8 mouse cellular contexts compared by ENCODE assay signal in genomic region chr14:20737306-20737705, GRCm38 (mm10). TPM values are rescaled to one million over a fixed set of nuclear protein-coding genes. Genes with fewer than 3 reads are reported as not detected.
A peak's percentile ranks its signal among the peaks of the same experiment; 100 is the strongest.
DNase-seq lines count a peak whose midpoint lies in the region; ATAC-seq and TF ChIP-seq lines count a peak whose summit lies in the region.

No protein-coding gene starts in this region.

- TF ChIP-seq POLR2A in embryonic fibroblast, embryonic 13.5 days (IDR thresholded peaks at IDR 0.05; ENCODE audit: low read depth, low read length) = no peak

- H3K9me3 ChIP-seq in forebrain, embryonic 10.5 days = no peaks in the 10 kb centered on the region
- no peaks in the 10 kb centered on the region for H3K9me3 ChIP-seq in forebrain, embryonic 15.5 days
- no peaks in the 10 kb centered on the region for H3K9me3 ChIP-seq in intestine, embryonic 16.5 days (ENCODE audit: control insufficient read depth, low read length)

- DNase-seq in forebrain, embryonic 10.5 days (ENCODE audit: extremely low spot score, low spot score) = peak; percentile 35
- peak; percentile 53 for DNase-seq in 416B (ENCODE audit: low read depth)
- DNase-seq in adrenal gland, postnatal 36 days = peak; percentile 58 to 69
- peak; percentile 66 for DNase-seq in lung, postnatal 14 days
- peak; percentile 69 to 82 for DNase-seq in spleen, postnatal 4 days (ENCODE audit: low spot score in 2 of 2)

- no peaks in the 10 kb centered on the region for H3K27me3 ChIP-seq in forebrain, embryonic 10.5 days (ENCODE audit: poor library complexity, severe bottlenecking)
- H3K27me3 ChIP-seq in forebrain, embryonic 15.5 days = no peaks in the 10 kb centered on the region
- H3K27me3 ChIP-seq in intestine, embryonic 16.5 days (replicated peaks; ENCODE audit: control insufficient read depth, insufficient read depth, low read length) = no peaks in the 10 kb centered on the region

- peak; percentile 70; the same call in 1 of the 2 replicates for TF ChIP-seq CTCF in embryonic fibroblast, embryonic 13.5 days (IDR thresholded peaks at IDR 0.05; ENCODE audit: borderline replicate concordance, insufficient read depth, low read length)

- H3K36me3 ChIP-seq in forebrain, embryonic 10.5 days (replicated peaks) = peaks cover 76% of the 10 kb centered on the region
- H3K36me3 ChIP-seq in forebrain, embryonic 15.5 days = peaks cover 23% of the 10 kb centered on the region
- peaks cover 7% of the 10 kb centered on the region; the same call in 1 of the 2 replicates for H3K36me3 ChIP-seq in intestine, embryonic 16.5 days (ENCODE audit: control insufficient read depth, insufficient read depth, low read length)

- H3K4me2 ChIP-seq in forebrain, embryonic 15.5 days (replicated peaks) = no peak overlapping the region
- no peak overlapping the region for H3K4me2 ChIP-seq in intestine, embryonic 16.5 days (ENCODE audit: low read depth, low read length)

- 47% methylated on average over 14 of the region's 14 CpGs for WGBS in forebrain, embryonic 10.5 days
- 43% methylated on average over 14 of the region's 14 CpGs for WGBS in forebrain, embryonic 15.5 days
- WGBS in intestine, embryonic 16.5 days = 34% methylated on average over 14 of the region's 14 CpGs

- H3K4me1 ChIP-seq in forebrain, embryonic 10.5 days = peaks cover 39% of the 10 kb centered on the region
- peaks cover 15% of the 10 kb centered on the region for H3K4me1 ChIP-seq in forebrain, embryonic 15.5 days
- peaks cover 4% of the 10 kb centered on the region; the same call in 1 of the 2 replicates for H3K4me1 ChIP-seq in embryonic fibroblast, embryonic 13.5 days (ENCODE audit: control insufficient read depth, insufficient read depth, low read length)
- H3K4me1 ChIP-seq in intestine, embryonic 16.5 days (ENCODE audit: control insufficient read depth, insufficient read depth, low read length) = peaks cover 25% of the 10 kb centered on the region

- H3K9ac ChIP-seq in forebrain, embryonic 15.5 days (replicated peaks) = no peak overlapping the region
- H3K9ac ChIP-seq in intestine, embryonic 16.5 days (ENCODE audit: low read depth, low read length) = 0 out of 2 replicates have a peak overlapping the region, but pooled peaks have one; percentile 11

- no peak for ATAC-seq in forebrain, embryonic 15.5 days (replicated peaks)
- peak; percentile 9; the same call in 1 of the 2 replicates for ATAC-seq in intestine, embryonic 16.5 days

- no peak overlapping the region for H3K27ac ChIP-seq in forebrain, embryonic 10.5 days
- no peak overlapping the region for H3K27ac ChIP-seq in forebrain, embryonic 15.5 days (replicated peaks)
- no peak overlapping the region for H3K27ac ChIP-seq in embryonic fibroblast, embryonic 13.5 days (ENCODE audit: insufficient read depth, low read length)
- H3K27ac ChIP-seq in intestine, embryonic 16.5 days (ENCODE audit: low read length) = no peak overlapping the region

- no peak overlapping the region for H3K4me3 ChIP-seq in forebrain, embryonic 10.5 days
- H3K4me3 ChIP-seq in forebrain, embryonic 15.5 days = no peak overlapping the region
- no peak overlapping the region for H3K4me3 ChIP-seq in embryonic fibroblast, embryonic 13.5 days (ENCODE audit: insufficient read depth, low read length)
- no peak overlapping the region for H3K4me3 ChIP-seq in intestine, embryonic 16.5 days (ENCODE audit: low read length)

RNA-seq across cellular contexts. Expression of gene Ndst2, which starts 2.9 kb away (rescaled TPM):
- 23.5 and 24.3 TPM in 2 replicates for polyA plus RNA-seq in forebrain, embryonic 10.5 days (2016; fragmentation: Nextera tagmentation; extraction: Ambion mirVana)
- polyA plus RNA-seq in forebrain, embryonic 15.5 days (2015; fragmentation: Nextera tagmentation; extraction: Ambion mirVana) = 15.7 and 16.9 TPM in 2 replicates
- 10 to 100 TPM; 24.1 to 26.2 TPM for total RNA-seq in adrenal gland, postnatal 36 days (2021)
- polyA plus RNA-seq in embryonic fibroblast, embryonic 13.5 days (2011; ENCODE audit: insufficient read length, low read depth, missing spikeins) = 27.3 and 32.0 TPM in 2 replicates
- polyA plus RNA-seq in intestine, embryonic 16.5 days (2015; fragmentation: Nextera tagmentation; extraction: Ambion mirVana) = 18.3 and 21.2 TPM in 2 replicates

RNA-seq across cellular contexts. Expression of gene Zswim8, which starts 30.0 kb away (rescaled TPM):
- 28.9 and 29.0 TPM in 2 replicates for polyA plus RNA-seq in forebrain, embryonic 10.5 days (2016; fragmentation: Nextera tagmentation; extraction: Ambion mirVana)
- 46.1 and 47.1 TPM in 2 replicates for polyA plus RNA-seq in forebrain, embryonic 15.5 days (2015; fragmentation: Nextera tagmentation; extraction: Ambion mirVana)
- 100 to 1,000 TPM in 1 of 2 experiments, 10 to 100 TPM in 1; 97.8 to 135 TPM for total RNA-seq in adrenal gland, postnatal 36 days (2021)
- 125 and 130 TPM in 2 replicates for polyA plus RNA-seq in embryonic fibroblast, embryonic 13.5 days (2011; ENCODE audit: insufficient read length, low read depth, missing spikeins)
- 21.8 and 23.3 TPM in 2 replicates for polyA plus RNA-seq in intestine, embryonic 16.5 days (2015; fragmentation: Nextera tagmentation; extraction: Ambion mirVana)

RNA-seq across cellular contexts. Expression of gene Chchd1, which starts 34.5 kb away (rescaled TPM):
- 252 and 261 TPM in 2 replicates for polyA plus RNA-seq in forebrain, embryonic 10.5 days (2016; fragmentation: Nextera tagmentation; extraction: Ambion mirVana)
- polyA plus RNA-seq in forebrain, embryonic 15.5 days (2015; fragmentation: Nextera tagmentation; extraction: Ambion mirVana) = 213 TPM in 2 replicates
- total RNA-seq in adrenal gland, postnatal 36 days (2021) = 10 to 100 TPM; 82.0 to 94.3 TPM
- polyA plus RNA-seq in embryonic fibroblast, embryonic 13.5 days (2011; ENCODE audit: insufficient read length, low read depth, missing spikeins) = 99.8 and 109 TPM in 2 replicates
- polyA plus RNA-seq in intestine, embryonic 16.5 days (2015; fragmentation: Nextera tagmentation; extraction: Ambion mirVana) = 171 and 190 TPM in 2 replicates

RNA-seq across cellular contexts. Expression of gene Fut11, which starts 42.5 kb away (rescaled TPM):
- polyA plus RNA-seq in forebrain, embryonic 10.5 days (2016; fragmentation: Nextera tagmentation; extraction: Ambion mirVana) = 15.7 and 16.0 TPM in 2 replicates
- 23.1 and 23.9 TPM in 2 replicates for polyA plus RNA-seq in forebrain, embryonic 15.5 days (2015; fragmentation: Nextera tagmentation; extraction: Ambion mirVana)
- total RNA-seq in adrenal gland, postnatal 36 days (2021) = 10 to 100 TPM; 17.8 to 21.4 TPM
- 14.5 and 24.4 TPM in 2 replicates for polyA plus RNA-seq in embryonic fibroblast, embryonic 13.5 days (2011; ENCODE audit: insufficient read length, low read depth, missing spikeins)
- 15.0 and 16.0 TPM in 2 replicates for polyA plus RNA-seq in intestine, embryonic 16.5 days (2015; fragmentation: Nextera tagmentation; extraction: Ambion mirVana)

RNA-seq across cellular contexts. Expression of gene Camk2g, which starts 56.6 kb away (rescaled TPM):
- 33.0 and 37.8 TPM in 2 replicates for polyA plus RNA-seq in forebrain, embryonic 10.5 days (2016; fragmentation: Nextera tagmentation; extraction: Ambion mirVana)
- 86.8 and 95.6 TPM in 2 replicates for polyA plus RNA-seq in forebrain, embryonic 15.5 days (2015; fragmentation: Nextera tagmentation; extraction: Ambion mirVana)
- 10 to 100 TPM; 45.8 to 54.6 TPM for total RNA-seq in adrenal gland, postnatal 36 days (2021)
- polyA plus RNA-seq in embryonic fibroblast, embryonic 13.5 days (2011; ENCODE audit: insufficient read length, low read depth, missing spikeins) = 105 and 138 TPM in 2 replicates
- 33.6 and 35.8 TPM in 2 replicates for polyA plus RNA-seq in intestine, embryonic 16.5 days (2015; fragmentation: Nextera tagmentation; extraction: Ambion mirVana)
